ENCODE assay signal across 28 mouse cellular contexts in the genomic region with DNA sequence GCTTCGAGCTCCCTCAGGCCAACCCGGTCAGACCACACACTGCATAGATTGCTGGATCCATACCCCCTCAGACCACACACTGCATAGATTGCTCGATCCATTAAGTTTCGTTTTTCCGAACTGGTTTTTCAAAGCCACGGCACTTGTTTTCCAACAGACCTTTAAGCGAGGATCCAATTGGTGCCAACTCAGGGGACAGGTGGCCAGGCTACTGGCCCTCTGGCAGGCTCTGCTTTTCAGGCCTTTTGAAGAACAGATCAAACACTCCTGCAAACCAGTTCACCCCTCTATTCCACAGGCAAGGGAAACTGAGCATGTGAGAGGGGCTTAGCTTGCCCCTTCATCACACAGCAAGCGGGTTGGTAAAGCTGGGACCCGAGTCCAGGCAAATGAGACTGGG.
DNase-seq lines count a peak whose midpoint lies in the region; ATAC-seq and TF ChIP-seq lines count a peak whose summit lies in the region.
"Had no signal": no experiment of that assay in that cellular context is flagged by ENCODE, and none has a peak within 500 bp of the region (broad histone marks: within the 10 kb centered on the region; RNA-seq: fewer than 3 reads in every experiment).

No protein-coding gene starts in this region.

- no peak overlapping the region for H3K4me2 ChIP-seq in hindbrain, postnatal 0 days (ENCODE audit: low read depth, low read length)
- no peak overlapping the region for H3K4me2 ChIP-seq in hindbrain, embryonic 11.5 days (replicated peaks; ENCODE audit: low read depth, low read length)
- H3K4me2 ChIP-seq in lung, postnatal 0 days (replicated peaks; ENCODE audit: low read depth, low read length): no peak overlapping the region
- H3K4me2 ChIP-seq: heart, embryonic 15.5 days; limb, embryonic 15.5 days; liver, embryonic 13.5 days had no signal

- H3K9ac ChIP-seq in hindbrain, postnatal 0 days (replicated peaks; ENCODE audit: low read length): 0 out of 2 replicates have a peak overlapping the region, but pooled peaks have one; percentile 10
- H3K9ac ChIP-seq in hindbrain, embryonic 11.5 days (ENCODE audit: low read depth, low read length): no peak overlapping the region
- H3K9ac ChIP-seq in lung, postnatal 0 days (replicated peaks; ENCODE audit: low read depth): no peak overlapping the region
- H3K9ac ChIP-seq: heart, embryonic 15.5 days; limb, embryonic 15.5 days; liver, embryonic 13.5 days had no signal

- H3K27me3 ChIP-seq in hindbrain, postnatal 0 days (ENCODE audit: insufficient read depth, low read length): 0 out of 2 replicates have a peak, but pooled peaks cover 7% of the 10 kb centered on the region
- peaks cover 9% of the 10 kb centered on the region for H3K27me3 ChIP-seq in hindbrain, embryonic 11.5 days (ENCODE audit: control insufficient read depth, insufficient read depth, low read length)
- no peaks in the 10 kb centered on the region; the same call in 1 of the 2 replicates for H3K27me3 ChIP-seq in lung, postnatal 0 days (replicated peaks; ENCODE audit: insufficient read depth, low read length)

- no peaks in the 10 kb centered on the region for H3K9me3 ChIP-seq in hindbrain, postnatal 0 days (ENCODE audit: low read length)
- no peaks in the 10 kb centered on the region for H3K9me3 ChIP-seq in hindbrain, embryonic 11.5 days (ENCODE audit: control insufficient read depth, low read length)
- no peaks in the 10 kb centered on the region for H3K9me3 ChIP-seq in lung, postnatal 0 days (ENCODE audit: low read length)
- H3K9me3 ChIP-seq: G1E; heart, embryonic 10.5 days; heart, embryonic 15.5 days; limb, embryonic 15.5 days; liver, embryonic 13.5 days had no signal

- no peak for TF ChIP-seq CTCF in hindbrain, postnatal 0 days (IDR thresholded peaks at IDR 0.05; ENCODE audit: low read depth)
- no peak for TF ChIP-seq CTCF in lung, postnatal 0 days (IDR thresholded peaks at IDR 0.05)

- TF ChIP-seq EP300 in lung, postnatal 0 days (IDR thresholded peaks at IDR 0.05): no peak

- H3K4me1 ChIP-seq in hindbrain, postnatal 0 days (ENCODE audit: insufficient read depth, low read length): peaks cover 26% of the 10 kb centered on the region
- H3K4me1 ChIP-seq in hindbrain, embryonic 11.5 days (replicated peaks; ENCODE audit: control insufficient read depth, insufficient read depth, low read length): peaks cover 10% of the 10 kb centered on the region
- peaks cover 29% of the 10 kb centered on the region for H3K4me1 ChIP-seq in lung, postnatal 0 days (ENCODE audit: insufficient read depth, low read depth, low read length)

- no peak overlapping the region for H3K4me3 ChIP-seq in hindbrain, postnatal 0 days (ENCODE audit: low read length)
- no peak overlapping the region for H3K4me3 ChIP-seq in hindbrain, embryonic 11.5 days (ENCODE audit: low read depth, low read length)
- H3K4me3 ChIP-seq in lung, postnatal 0 days (ENCODE audit: low read depth, low read length): no peak overlapping the region
- H3K4me3 ChIP-seq: heart, embryonic 10.5 days; heart, embryonic 15.5 days; limb, embryonic 15.5 days; liver, embryonic 13.5 days had no signal

- ATAC-seq in hindbrain, postnatal 0 days: no peak
- ATAC-seq in hindbrain, embryonic 11.5 days (ENCODE audit: low FRiP score): no peak
- no peak for ATAC-seq in lung, postnatal 0 days
- ATAC-seq: forebrain, embryonic 14.5 days; hindbrain, embryonic 16.5 days; intestine, embryonic 16.5 days; midbrain, embryonic 16.5 days had no signal

- peak; percentile 53 for DNase-seq in cerebellum, adult 11-12 months
- DNase-seq in cerebellum, postnatal 4 days (ENCODE audit: low spot score in 2 of 2): no peak
- DNase-seq in hindbrain, postnatal 0 days (ENCODE audit: low spot score): peak; percentile 11
- no peak for DNase-seq in hindbrain, embryonic 11.5 days (ENCODE audit: low spot score)
- peak; percentile 57 to 59 for DNase-seq in cerebellum, postnatal 10 days
- no peak for DNase-seq in lung, postnatal 0 days (ENCODE audit: low spot score)
- no peak for DNase-seq in adrenal gland, postnatal 25 days
- DNase-seq: adrenal gland, adult 8-10 months; gastrocnemius, postnatal 25 days; heart, adult 11 months; kidney, adult 9 months; kidney, postnatal 10 days; layer of hippocampus, postnatal 36 days; liver, embryonic 13.5 days; lung, adult 18-20 months; lung, postnatal 10 days; right cerebral cortex, postnatal 4 days; thymus, adult 18-20 months; thymus, postnatal 25 days had no signal

- peak overlapping the region; percentile 36; the same call in 1 of the 2 replicates for H3K27ac ChIP-seq in hindbrain, postnatal 0 days
- no peak overlapping the region for H3K27ac ChIP-seq in hindbrain, embryonic 11.5 days (ENCODE audit: low read depth, low read length)
- no peak overlapping the region for H3K27ac ChIP-seq in lung, postnatal 0 days (ENCODE audit: low read length)
- H3K27ac ChIP-seq: heart, embryonic 10.5 days; heart, embryonic 15.5 days; limb, embryonic 15.5 days; liver, embryonic 13.5 days; stomach, postnatal 0 days had no signal

- no peaks in the 10 kb centered on the region for H3K36me3 ChIP-seq in hindbrain, postnatal 0 days (ENCODE audit: insufficient read depth, low read length)
- H3K36me3 ChIP-seq in hindbrain, embryonic 11.5 days (ENCODE audit: control insufficient read depth, insufficient read depth, low read length): no peaks in the 10 kb centered on the region
- no peaks in the 10 kb centered on the region for H3K36me3 ChIP-seq in lung, postnatal 0 days (ENCODE audit: insufficient read depth, low read length)
- H3K36me3 ChIP-seq: G1E; heart, embryonic 10.5 days; heart, embryonic 15.5 days; limb, embryonic 15.5 days; liver, embryonic 13.5 days had no signal

- 72% methylated on average over 9 of the region's 9 CpGs for WGBS in hindbrain, postnatal 0 days
- WGBS in hindbrain, embryonic 11.5 days: 89% methylated on average over 9 of the region's 9 CpGs
- WGBS in lung, postnatal 0 days: 77% methylated on average over 9 of the region's 9 CpGs

Comparison
In these comparisons a context has a peak if more than half of its experiments do, and no peak if none do; other contexts are left out.
1. DNase-seq: peak in cerebellum, adult 11-12 months (single experiment), hindbrain, postnatal 0 days (single experiment) and cerebellum, postnatal 10 days (2 of 2); none in cerebellum, postnatal 4 days (0 of 2), hindbrain, embryonic 11.5 days (single experiment), lung, postnatal 0 days (single experiment) and adrenal gland, postnatal 25 days (single experiment).